Mouse (Mus musculus): ENCODE data around the gene Tnnt3.

DNA sequence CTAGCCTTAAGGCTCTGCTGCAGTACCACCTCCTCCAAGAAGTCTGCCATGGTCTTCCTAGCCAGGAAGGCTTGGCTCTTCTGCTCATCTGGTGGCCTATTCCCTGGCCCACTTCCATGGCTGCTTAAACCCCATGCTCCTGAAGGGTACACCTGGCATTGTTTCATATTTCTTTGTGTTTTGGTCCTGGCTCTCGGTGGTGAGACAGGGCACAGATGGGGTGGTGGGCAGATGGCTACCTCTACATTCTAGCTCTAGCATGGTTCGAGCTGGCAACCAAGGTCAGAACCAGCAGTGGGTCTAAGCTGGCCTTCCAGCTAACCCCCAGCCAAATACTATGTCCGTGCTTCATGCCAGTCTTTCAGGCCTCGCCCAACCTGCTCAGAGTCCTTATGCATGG is 25.7 kb upstream of the Tnnt3 start:
- TF ChIP-seq CTCF (conservative IDR thresholded peaks at IDR 0.05 in 1 of 2, IDR thresholded peaks at IDR 0.05 in 1 of 2; ENCODE audit: low read depth in 2 of 2, low read length in 2 of 2) (no peak), SMC3 (IDR thresholded peaks at IDR 0.05; ENCODE audit: low read depth, low read length) (no peak), POLR2A (IDR thresholded peaks at IDR 0.05; ENCODE audit: low read depth, low read length) (no peak)

Data from CH12.LX (cell line).